Mouse (Mus musculus): ENCODE measurements around the gene Vpreb1. TPM values are rescaled to one million over a fixed set of nuclear protein-coding genes. Genes with fewer than 3 reads are reported as not detected.
"Not testable (repeated sequence)": the region's sequence is repeated elsewhere in the genome, so short reads cannot be mapped to it uniquely, and the experiment has no call there.

The Vpreb1 gene
- total RNA-seq, 2 experiments from 2014 or later, result not detected

- no peak for DNase-seq (ENCODE audit: extremely low spot score in 1 of 2, low spot score in 2 of 2)
- intact Hi-C loops (cut with DNase I), result no loop called here
Observed at GRCm38 (mm10) chr16:16862288-16862687, 8.4 kb downstream of the Vpreb1 start.

GRCm38 (mm10) chr16:16856731-16857476 lies 13.7 kb downstream of the Vpreb1 start:
- no peak for DNase-seq (ENCODE audit: extremely low spot score in 1 of 2, low spot score in 2 of 2)
- intact Hi-C loops (cut with DNase I), result no loop called here

- DNase-seq (ENCODE audit: extremely low spot score in 1 of 2, low spot score in 2 of 2); intact Hi-C loops (cut with DNase I): not testable (repeated sequence)
Observed at GRCm38 (mm10) chr16:16856054-16856453, 14.6 kb downstream of the Vpreb1 start.

- no peak for DNase-seq (ENCODE audit: extremely low spot score in 1 of 2, low spot score in 2 of 2)
- intact Hi-C loops (cut with DNase I), result no loop called here
Observed at GRCm38 (mm10) chr16:16855541-16855940, 15.1 kb downstream of the Vpreb1 start.

- DNase-seq (ENCODE audit: extremely low spot score in 1 of 2, low spot score in 2 of 2), result peak in 1 of 2 experiments; percentile 42
- intact Hi-C loops (cut with DNase I), result no loop called here
Observed at GRCm38 (mm10) chr16:16854836-16855235, 15.8 kb downstream of the Vpreb1 start.

GRCm38 (mm10) chr16:16852411-16852810 lies 18.2 kb downstream of the Vpreb1 start:
- DNase-seq (ENCODE audit: extremely low spot score in 1 of 2, low spot score in 2 of 2), result no peak
- intact Hi-C loops (cut with DNase I), result no loop called here

- intact Hi-C loops (cut with DNase I), result no loop called here
- DNase-seq (ENCODE audit: extremely low spot score in 1 of 2, low spot score in 2 of 2), result no peak
Observed at GRCm38 (mm10) chr16:16849196-16849595, 21.4 kb downstream of the Vpreb1 start.

GRCm38 (mm10) chr16:16829671-16830070 lies 41.0 kb downstream of the Vpreb1 start:
- intact Hi-C loops (cut with DNase I), result no loop called here
- DNase-seq (ENCODE audit: extremely low spot score in 1 of 2, low spot score in 2 of 2), result no peak

- peak; percentile 65 to 80 for DNase-seq (ENCODE audit: extremely low spot score in 1 of 2, low spot score in 2 of 2)
- intact Hi-C loops (cut with DNase I), result no loop called here
Observed at GRCm38 (mm10) chr16:16828757-16829615, 41.7 kb downstream of the Vpreb1 start, which contains the start of gene Spag6l. Gene Spag6l (minus strand): TSS chr16:16829456.

- no peak for DNase-seq (ENCODE audit: extremely low spot score in 1 of 2, low spot score in 2 of 2)
- intact Hi-C loops (cut with DNase I), result no loop called here
Observed at GRCm38 (mm10) chr16:16826223-16826622, 44.4 kb downstream of the Vpreb1 start.

GRCm38 (mm10) chr16:16825476-16825875 lies 45.2 kb downstream of the Vpreb1 start:
- intact Hi-C loops (cut with DNase I), result no loop called here
- no peak for DNase-seq (ENCODE audit: extremely low spot score in 1 of 2, low spot score in 2 of 2)

Other genes starting within 250 kb of the Vpreb1 start
- not detected for gene Olfr19, start 194.4 kb downstream of the Vpreb1 start, total RNA-seq (2021)
- gene Spag6l, start 41.4 kb downstream of the Vpreb1 start, total RNA-seq (2021), result 10 to 100 TPM; 10.5 to 11.0 TPM
- not detected for gene Igll1, start 6.9 kb downstream of the Vpreb1 start, total RNA-seq (2021)
- gene Top3b, start 107 bp downstream of the Vpreb1 start, total RNA-seq (2021), result 10 to 100 TPM; 60.8 to 63.8 TPM
- 10 to 100 TPM; 25.2 to 25.7 TPM for gene Ppm1f, start 25.6 kb upstream of the Vpreb1 start, total RNA-seq (2021)
- gene Mapk1, start 112.5 kb upstream of the Vpreb1 start, total RNA-seq (2021), result 100 to 1,000 TPM; 469 to 480 TPM
- gene Ypel1, start 198.9 kb upstream of the Vpreb1 start, total RNA-seq (2021), result 10 to 100 TPM; 78.5 to 91.2 TPM
- gene Ppil2, start 240.4 kb upstream of the Vpreb1 start, total RNA-seq (2021), result 10 to 100 TPM; 84.6 to 87.7 TPM